Mouse (Mus musculus) G1E (cell line): ENCODE data around the gene Isy1. TPM values are rescaled to one million over a fixed set of nuclear protein-coding genes. Genes with fewer than 3 reads are reported as not detected.
"Not testable (repeated sequence)": the region's sequence is repeated elsewhere in the genome, so short reads cannot be mapped to it uniquely, and the experiment has no call there.

ENCODE experiments used
- ATAC-seq: 2 replicates; pipeline ENCODE4 v1.8.0; 2016; ENCODE audit warnings: mild to moderate bottlenecking; ENCODE audit not compliant: insufficient number of reproducible peaks, poor library complexity, low FRiP score, severe bottlenecking; ENCODE audit errors: extremely low read depth
- DNase-seq: peaks from one replicate; pipeline ENCODE4 v3.0.0; 2012; ENCODE audit warnings: low spot score
- H3K27me3 ChIP-seq: 2 replicates; pipeline ENCODE4 v1.6.1; 2012; ENCODE audit warnings: mild to moderate bottlenecking, low read length, inconsistent platforms; ENCODE audit not compliant: insufficient read depth
- H3K36me3 ChIP-seq: replicated peaks from 2 replicates; pipeline ENCODE3; 2012; ENCODE audit warnings: mild to moderate bottlenecking, inconsistent platforms
- H3K4me1 ChIP-seq: 2 replicates; pipeline ENCODE4 v1.6.1; 2012; ENCODE audit warnings: low read depth, low read length, inconsistent platforms, mixed read lengths; ENCODE audit not compliant: insufficient read depth
- H3K4me3 ChIP-seq: 2 replicates; pipeline ENCODE4 v1.5.1; 2012; ENCODE audit warnings: low read depth, mild to moderate bottlenecking, inconsistent platforms, low read length, moderate library complexity, mixed read lengths
- H3K9me3 ChIP-seq: replicated peaks from 2 replicates; pipeline ENCODE4 v1.6.1; 2012; ENCODE audit warnings: inconsistent platforms
- CTCF ChIP-seq: IDR thresholded peaks from 2 replicates; pipeline ENCODE4 v1.5.1; 2012; ENCODE audit warnings: low read depth, low read length, inconsistent platforms, mixed read lengths
- GATA1 ChIP-seq: IDR thresholded peaks from 2 replicates; pipeline ENCODE4 v1.6.1; 2012; ENCODE audit warnings: borderline replicate concordance, low read length, inconsistent platforms, mixed read lengths
- TAL1 ChIP-seq: conservative IDR thresholded peaks from 2 replicates; pipeline ENCODE4 v1.6.1; 2012; ENCODE audit warnings: low read depth, low read length, inconsistent platforms, mixed read lengths
- polyA plus RNA-seq: library from polyadenylated mRNA; stranded (reverse); fragments of >175 nt; gene quantifications from 2 replicates; pipeline ENCODE4 v1.2.3, GENCODE M21; 2012
- total RNA-seq, 2 experiments: library from RNA; stranded (forward) in 1 of 2; stranded (reverse) in 1 of 2; fragments of 200-1000 nt in 1 of 2; fragments of >200 nt in 1 of 2; fragmentation: Nextera tagmentation in 1 of 2; gene quantifications; 2 replicates each; pipeline ENCODE4 v1.2.3; 2014 to 2017

Gene Isy1
- total and polyA plus RNA-seq, 3 experiments = 53.5 to 65.2 (median 54.9) TPM

DNA sequence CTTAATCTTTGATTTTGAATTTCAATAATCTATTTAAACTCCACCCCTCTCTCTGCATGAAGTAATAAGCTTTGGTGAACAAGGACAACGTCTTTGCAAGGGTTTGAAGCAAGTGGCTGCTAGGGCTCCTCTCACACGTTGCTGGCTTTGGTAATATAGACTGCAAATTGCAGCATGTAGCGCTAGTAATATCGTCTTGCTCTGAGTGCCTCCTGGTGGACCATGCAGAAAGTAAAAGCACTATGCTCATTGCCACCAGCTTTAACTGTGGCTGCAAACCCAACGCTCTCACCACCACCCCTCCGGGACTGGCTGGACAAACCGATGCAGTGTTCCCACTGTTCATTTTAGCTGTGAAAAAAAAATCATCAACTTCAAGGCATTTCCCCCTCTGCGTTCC is 68.0 kb downstream of the Isy1 start:
- Histone ChIP-seq H3K27me3 (no peaks in the 10 kb centered on the region), H3K36me3 (no peaks in the 10 kb centered on the region), H3K9me3 (peaks cover 6% of the 10 kb centered on the region), H3K4me1 (peaks cover 22% of the 10 kb centered on the region), H3K4me3 (no peak overlapping the region)
- DNase-seq (no peak), ATAC-seq (no peak)
- TF ChIP-seq CTCF (no peak), TAL1 (no peak), GATA1 (no peak)

DNA sequence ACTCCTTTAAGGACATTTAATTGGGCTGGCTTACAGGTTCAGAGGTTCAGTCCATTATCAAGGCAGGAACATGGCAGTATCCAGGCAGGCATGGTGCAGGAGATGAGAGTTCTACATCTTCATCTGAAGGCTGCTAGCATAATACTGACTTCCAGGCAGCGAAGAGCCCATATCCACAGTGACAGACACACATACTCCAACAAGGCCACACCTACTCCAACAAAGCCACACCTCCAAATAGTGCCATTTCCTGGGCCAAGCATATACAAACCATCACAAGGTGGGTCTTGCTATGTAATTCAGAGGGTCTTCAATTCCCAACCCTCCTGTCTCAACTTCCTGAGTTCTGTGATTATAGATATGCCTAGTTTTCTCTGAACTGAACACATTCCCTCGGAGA is 74.3 kb downstream of the Isy1 start:
- H3K9me3 ChIP-seq, ATAC-seq, DNase-seq, H3K36me3 ChIP-seq, H3K27me3 ChIP-seq, H3K4me3 ChIP-seq: not testable (repeated sequence)
- H3K4me1 ChIP-seq = peaks cover 32% of the 10 kb centered on the region

Other genes starting within 250 kb of the Isy1 start
- gene Prokr1, start 248.1 kb downstream of the Isy1 start, total RNA-seq (2014; fragmentation: Nextera tagmentation) = 2.6 and 6.3 TPM in 2 replicates
- 1.9 and 3.3 TPM in 2 replicates for gene Prokr1, start 248.1 kb downstream of the Isy1 start, total RNA-seq (2017)
- 0.24 and 0.33 TPM in 2 replicates for gene Prokr1, start 248.1 kb downstream of the Isy1 start, polyA plus RNA-seq
- 81.4 and 111 TPM in 2 replicates for gene Aplf, start 166.6 kb downstream of the Isy1 start, total RNA-seq (2014; fragmentation: Nextera tagmentation)
- gene Aplf, start 166.6 kb downstream of the Isy1 start, total RNA-seq (2017) = 79.6 and 81.7 TPM in 2 replicates
- gene Aplf, start 166.6 kb downstream of the Isy1 start, polyA plus RNA-seq = 18.7 and 23.0 TPM in 2 replicates
- 2.3 TPM in 1 of 2 replicates, not detected in the other for gene Efcc1, start 107.9 kb downstream of the Isy1 start, total RNA-seq (2014; fragmentation: Nextera tagmentation)
- gene Efcc1, start 107.9 kb downstream of the Isy1 start, total RNA-seq (2017) = 0.11 and 0.58 TPM in 2 replicates
- gene Efcc1, start 107.9 kb downstream of the Isy1 start, polyA plus RNA-seq = not detected in 2 replicates
- gene Gp9, start 60.7 kb downstream of the Isy1 start, total RNA-seq (2014; fragmentation: Nextera tagmentation) = 4.7 and 6.4 TPM in 2 replicates
- gene Gp9, start 60.7 kb downstream of the Isy1 start, total RNA-seq (2017) = 1.6 and 2.2 TPM in 2 replicates
- gene Gp9, start 60.7 kb downstream of the Isy1 start, polyA plus RNA-seq = 6.3 and 9.1 TPM in 2 replicates
- 20.1 and 34.8 TPM in 2 replicates for gene Rab43, start 26.6 kb downstream of the Isy1 start, total RNA-seq (2014; fragmentation: Nextera tagmentation)
- gene Rab43, start 26.6 kb downstream of the Isy1 start, total RNA-seq (2017) = 11.5 and 15.5 TPM in 2 replicates
- gene Rab43, start 26.6 kb downstream of the Isy1 start, polyA plus RNA-seq = 30.8 and 62.5 TPM in 2 replicates
- gene Gm45140, start 3.0 kb downstream of the Isy1 start, total RNA-seq (2014; fragmentation: Nextera tagmentation) = 10.5 and 12.1 TPM in 2 replicates
- 17.5 and 19.5 TPM in 2 replicates for gene Gm45140, start 3.0 kb downstream of the Isy1 start, total RNA-seq (2017)
- gene Gm45140, start 3.0 kb downstream of the Isy1 start, polyA plus RNA-seq = 9.0 and 13.8 TPM in 2 replicates
- gene Cnbp, start 12.3 kb upstream of the Isy1 start, total RNA-seq (2014; fragmentation: Nextera tagmentation) = 679 and 832 TPM in 2 replicates
- gene Cnbp, start 12.3 kb upstream of the Isy1 start, total RNA-seq (2017) = 948 and 1,031 TPM in 2 replicates
- 124 and 135 TPM in 2 replicates for gene Cnbp, start 12.3 kb upstream of the Isy1 start, polyA plus RNA-seq
- 53.7 and 61.5 TPM in 2 replicates for gene Copg1, start 49.0 kb upstream of the Isy1 start, total RNA-seq (2014; fragmentation: Nextera tagmentation)
- 73.3 and 81.9 TPM in 2 replicates for gene Copg1, start 49.0 kb upstream of the Isy1 start, total RNA-seq (2017)
- 16.1 and 45.2 TPM in 2 replicates for gene Copg1, start 49.0 kb upstream of the Isy1 start, polyA plus RNA-seq
- gene Hmces, start 75.1 kb upstream of the Isy1 start, total RNA-seq (2014; fragmentation: Nextera tagmentation) = 19.8 and 32.3 TPM in 2 replicates
- gene Hmces, start 75.1 kb upstream of the Isy1 start, total RNA-seq (2017) = 31.3 and 31.4 TPM in 2 replicates
- 20.0 and 23.7 TPM in 2 replicates for gene Hmces, start 75.1 kb upstream of the Isy1 start, polyA plus RNA-seq
- gene H1fx, start 142.8 kb upstream of the Isy1 start, total RNA-seq (2014; fragmentation: Nextera tagmentation) = not detected in 2 replicates
- not detected in 2 replicates for gene H1fx, start 142.8 kb upstream of the Isy1 start, total RNA-seq (2017)
- not detected in 2 replicates for gene H1fx, start 142.8 kb upstream of the Isy1 start, polyA plus RNA-seq
- 419 and 473 TPM in 2 replicates for gene Rab7, start 206.5 kb upstream of the Isy1 start, total RNA-seq (2014; fragmentation: Nextera tagmentation)
- 80.7 and 101 TPM in 2 replicates for gene Rab7, start 206.5 kb upstream of the Isy1 start, total RNA-seq (2017)
- 89.5 and 89.9 TPM in 2 replicates for gene Rab7, start 206.5 kb upstream of the Isy1 start, polyA plus RNA-seq
- 164 and 172 TPM in 2 replicates for gene Rpn1, start 245.7 kb upstream of the Isy1 start, total RNA-seq (2014; fragmentation: Nextera tagmentation)
- gene Rpn1, start 245.7 kb upstream of the Isy1 start, total RNA-seq (2017) = 156 and 179 TPM in 2 replicates
- 44.5 and 49.1 TPM in 2 replicates for gene Rpn1, start 245.7 kb upstream of the Isy1 start, polyA plus RNA-seq